Mouse (Mus musculus) MEL-GATA-1-ER (cell line): ENCODE results near the gene Mon2.
"Not testable (repeated sequence)": the region's sequence is repeated elsewhere in the genome, so short reads cannot be mapped to it uniquely, and the experiment has no call there.

Experiments
- DNase-seq: peaks from one replicate; pipeline ENCODE4 v3.0.0-alpha.2; 2012; ENCODE audit warnings: low read depth; ENCODE audit errors: extremely low read depth

Mon2 gene

GRCm38 (mm10) chr10:122965650-122966049, 110.7 kb downstream of the Mon2 start:
- DNase-seq = not testable (repeated sequence)

GRCm38 (mm10) chr10:122964241-122964636, 112.1 kb downstream of the Mon2 start:
- DNase-seq = no peak

- DNase-seq = no peak
These were observed 112.7 kb downstream of the Mon2 start for GRCm38 (mm10) chr10:122963463-122964240.

- DNase-seq = no peak
These were observed 113.7 kb downstream of the Mon2 start for GRCm38 (mm10) chr10:122962651-122963050.

- no peak for DNase-seq
These were observed 114.8 kb downstream of the Mon2 start for GRCm38 (mm10) chr10:122961494-122961893.

- DNase-seq = no peak
These were observed 115.6 kb downstream of the Mon2 start for GRCm38 (mm10) chr10:122960738-122961137.

- DNase-seq = no peak
These were observed 116.1 kb downstream of the Mon2 start for GRCm38 (mm10) chr10:122960216-122960615.

- DNase-seq = no peak
These were observed 117.6 kb downstream of the Mon2 start for GRCm38 (mm10) chr10:122958699-122959098.

- DNase-seq = no peak
These were observed 118.4 kb downstream of the Mon2 start for GRCm38 (mm10) chr10:122957918-122958317.

GRCm38 (mm10) chr10:122953576-122953975, 122.7 kb downstream of the Mon2 start:
- no peak for DNase-seq

- no peak for DNase-seq
These were observed 125.3 kb downstream of the Mon2 start for GRCm38 (mm10) chr10:122950966-122951365.

- DNase-seq = no peak
These were observed 131.4 kb downstream of the Mon2 start for GRCm38 (mm10) chr10:122944888-122945287.

- DNase-seq = no peak
These were observed 132.5 kb downstream of the Mon2 start for GRCm38 (mm10) chr10:122943824-122944223.

- DNase-seq = no peak
These were observed 133.5 kb downstream of the Mon2 start for GRCm38 (mm10) chr10:122942771-122943170.
